1 mouse cellular context compared by ENCODE assay signal in genomic region chr4:46452481-46452850, GRCm38 (mm10).
TF ChIP-seq lines count a peak whose summit lies in the region.

No protein-coding gene starts in this region.

TF ChIP-seq in MEL, 35 proteins besides CTCF, POLR2A, EP300 and RAD21 (continued from another document):
- TF ChIP-seq CHD2 (IDR thresholded peaks at IDR 0.05; ENCODE audit: low read length): no peak
- TF ChIP-seq POLR2AphosphoS5 (IDR thresholded peaks at IDR 0.05; ENCODE audit: borderline replicate concordance, low read depth, low read length): no peak
- TF ChIP-seq MXI1 (IDR thresholded peaks at IDR 0.05; ENCODE audit: low read depth, low read length): peak; percentile 96
- peak; percentile 53; the same call in 1 of the 2 replicates for TF ChIP-seq ZMIZ1 (IDR thresholded peaks at IDR 0.05; ENCODE audit: low read depth, low read length)
- TF ChIP-seq UBTF (IDR thresholded peaks at IDR 0.05; ENCODE audit: borderline replicate concordance, insufficient read depth, low read depth, low read length): no peak
- TF ChIP-seq MAFK (IDR thresholded peaks at IDR 0.05; ENCODE audit: borderline replicate concordance, low read depth, low read length): no peak
- peak; percentile 68 for TF ChIP-seq HCFC1 (IDR thresholded peaks at IDR 0.05; ENCODE audit: low read depth, low read length)
